Mouse (Mus musculus) heart, adult 8-10 months (tissue): ENCODE measurements at regions not wholly inside any gene's neighbourhood (a gene's known extent, or its start where the extent isn't known, plus 50 kb on each side); places are given as distances from the start of the nearest gene placed in this dataset.
"Not testable (repeated sequence)": the region's sequence is repeated elsewhere in the genome, so short reads cannot be mapped to it uniquely, and the experiment has no call there.

Experiments used
- DNase-seq: peaks from one replicate; pipeline ENCODE4 v3.0.0; 2022; ENCODE audit warnings: low spot score

- not testable (repeated sequence) for DNase-seq
Observed at GRCm38 (mm10) chr11:45424066-45424465, 427.8 kb upstream of the Clint1 start.

GRCm38 (mm10) chr11:45440937-45441720 is 410.7 kb upstream of the Clint1 start:
- no peak for DNase-seq

- DNase-seq: no peak
Observed at GRCm38 (mm10) chr11:45446512-45446911, 405.3 kb upstream of the Clint1 start.

GRCm38 (mm10) chr11:45454234-45454633 is 397.6 kb upstream of the Clint1 start:
- no peak for DNase-seq

- DNase-seq: no peak
Observed at GRCm38 (mm10) chr11:45454933-45455332, 396.9 kb upstream of the Clint1 start.

- DNase-seq: no peak
Observed at GRCm38 (mm10) chr11:45456724-45457123, 395.1 kb upstream of the Clint1 start.

- no peak for DNase-seq
Observed at GRCm38 (mm10) chr11:45457597-45457996, 394.3 kb upstream of the Clint1 start.

GRCm38 (mm10) chr11:45460000-45460792 is 391.7 kb upstream of the Clint1 start:
- DNase-seq: no peak

- DNase-seq: no peak
Observed at GRCm38 (mm10) chr11:45464501-45464900, 387.4 kb upstream of the Clint1 start.

- DNase-seq: no peak
Observed at GRCm38 (mm10) chr11:45466350-45466749, 385.5 kb upstream of the Clint1 start.

GRCm38 (mm10) chr11:45472171-45472570 is 379.7 kb upstream of the Clint1 start:
- no peak for DNase-seq

- no peak for DNase-seq
Observed at GRCm38 (mm10) chr11:45476917-45477316, 374.9 kb upstream of the Clint1 start.

GRCm38 (mm10) chr11:45485950-45486349 is 365.9 kb upstream of the Clint1 start:
- DNase-seq: no peak

- no peak for DNase-seq
Observed at GRCm38 (mm10) chr11:45491021-45491967, 360.6 kb upstream of the Clint1 start.

GRCm38 (mm10) chr11:45495246-45495645 is 356.6 kb upstream of the Clint1 start:
- no peak for DNase-seq

- DNase-seq: no peak
Observed at GRCm38 (mm10) chr11:45508566-45508965, 343.3 kb upstream of the Clint1 start.

GRCm38 (mm10) chr11:45509278-45509677 is 342.6 kb upstream of the Clint1 start:
- no peak for DNase-seq

GRCm38 (mm10) chr11:45514415-45515271 is 337.2 kb upstream of the Clint1 start:
- DNase-seq: no peak

GRCm38 (mm10) chr11:45524720-45525119 is 327.1 kb upstream of the Clint1 start:
- DNase-seq: no peak

GRCm38 (mm10) chr11:45531044-45531626 is 320.7 kb upstream of the Clint1 start:
- no peak for DNase-seq
